Mouse (Mus musculus) adrenal gland, adult (tissue): ENCODE data around the gene 4930452B06Rik.
A peak's percentile ranks its signal among the peaks of the same experiment; 100 is the strongest.

Experiments
- DNase-seq, 2 experiments: peaks; one replicate each; pipeline ENCODE4 v3.0.0; 2022 to 2023; ENCODE audit warnings: low spot score in 1 of 2; ENCODE audit not compliant: inconsistent age in 2 of 2

The 4930452B06Rik gene

GRCm38 (mm10) chr14:8460226-8461129 is 205.6 kb downstream of the 4930452B06Rik start:
- peak; percentile 46 to 82 for DNase-seq

GRCm38 (mm10) chr14:8459759-8460158 is 206.3 kb downstream of the 4930452B06Rik start:
- DNase-seq, result no peak

- DNase-seq, result no peak
Observed at GRCm38 (mm10) chr14:8451117-8451516, 214.9 kb downstream of the 4930452B06Rik start.

GRCm38 (mm10) chr14:8450342-8450741 is 215.7 kb downstream of the 4930452B06Rik start:
- no peak for DNase-seq

- no peak for DNase-seq
Observed at GRCm38 (mm10) chr14:8449299-8449698, 216.7 kb downstream of the 4930452B06Rik start.

GRCm38 (mm10) chr14:8447352-8447751 is 218.7 kb downstream of the 4930452B06Rik start:
- no peak for DNase-seq

GRCm38 (mm10) chr14:8444363-8444762 is 221.7 kb downstream of the 4930452B06Rik start:
- DNase-seq, result no peak

GRCm38 (mm10) chr14:8442691-8443090 is 223.3 kb downstream of the 4930452B06Rik start:
- DNase-seq, result no peak

- no peak for DNase-seq
Observed at GRCm38 (mm10) chr14:8441623-8442022, 224.4 kb downstream of the 4930452B06Rik start.

GRCm38 (mm10) chr14:8430611-8431230 is 235.3 kb downstream of the 4930452B06Rik start:
- no peak for DNase-seq

GRCm38 (mm10) chr14:8429767-8430166 is 236.3 kb downstream of the 4930452B06Rik start:
- no peak for DNase-seq

- no peak for DNase-seq
Observed at GRCm38 (mm10) chr14:8422833-8423232, 243.2 kb downstream of the 4930452B06Rik start.

GRCm38 (mm10) chr14:8421199-8421787 is 244.7 kb downstream of the 4930452B06Rik start:
- no peak for DNase-seq

GRCm38 (mm10) chr14:8418610-8419009 is 247.4 kb downstream of the 4930452B06Rik start:
- no peak for DNase-seq

- DNase-seq, result no peak
Observed at GRCm38 (mm10) chr14:8405946-8406345, 260.1 kb downstream of the 4930452B06Rik start.

GRCm38 (mm10) chr14:8403310-8403709 is 262.7 kb downstream of the 4930452B06Rik start:
- DNase-seq, result no peak

- DNase-seq, result no peak
Observed at GRCm38 (mm10) chr14:8398507-8398906, 267.5 kb downstream of the 4930452B06Rik start.

- no peak for DNase-seq
Observed at GRCm38 (mm10) chr14:8395690-8396287, 270.3 kb downstream of the 4930452B06Rik start.

- DNase-seq, result peak; percentile 55 to 84
Observed at GRCm38 (mm10) chr14:8392181-8392825, 273.7 kb downstream of the 4930452B06Rik start.
